Mouse (Mus musculus): ENCODE measurements at regions not wholly inside any gene's neighbourhood (a gene's known extent, or its start where the extent isn't known, plus 50 kb on each side); places are given as distances from the start of the nearest gene placed in this dataset.

DNA sequence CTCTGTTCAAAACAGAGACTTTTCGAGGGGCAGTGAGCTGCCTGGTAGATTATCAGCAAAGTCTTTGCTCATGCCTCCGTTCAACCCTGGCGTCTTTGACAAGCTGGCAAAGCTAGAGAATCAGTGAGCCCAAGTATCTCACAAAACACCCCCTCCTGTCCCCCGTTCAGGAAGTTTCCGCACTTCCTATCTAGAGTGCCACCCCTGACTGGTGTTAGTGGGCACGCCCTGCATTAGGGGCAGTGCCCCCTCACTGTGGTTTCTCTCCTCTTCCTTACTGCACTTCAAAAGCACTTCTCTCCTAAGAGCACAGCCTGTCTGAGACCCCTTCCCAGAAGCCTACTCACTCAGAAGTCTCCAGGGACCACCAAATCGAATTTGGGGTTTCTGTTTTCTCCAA, 497.0 kb downstream of the Ccdc171 start:
- WGBS, result 61% methylated on average over 7 of the region's 7 CpGs

DNA sequence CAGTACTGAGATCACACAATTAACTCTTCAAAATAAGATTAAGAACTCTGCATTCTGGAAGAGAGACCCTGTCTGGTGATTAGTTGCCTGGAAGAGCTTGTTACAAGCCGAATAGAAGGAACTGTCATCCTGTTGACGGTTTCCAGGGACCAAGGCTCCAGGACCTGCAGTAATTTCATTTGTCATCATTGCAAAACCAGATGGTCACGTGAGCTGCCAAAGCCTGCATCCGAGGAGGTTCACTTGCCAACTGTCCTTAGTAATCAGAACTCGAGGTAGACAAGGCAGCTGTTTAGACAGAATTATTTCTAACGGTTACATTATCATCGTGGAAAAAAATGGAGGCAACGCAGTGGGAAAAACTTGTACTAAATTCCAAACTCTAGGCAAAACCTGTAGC, 500.8 kb downstream of the Ccdc171 start:
- TF ChIP-seq CTCF (IDR thresholded peaks at IDR 0.05; ENCODE audit: insufficient read depth, low read length), result no peak
- no peak for TF ChIP-seq POLR2A (IDR thresholded peaks at IDR 0.05; ENCODE audit: borderline replicate concordance, extremely low read depth, low read depth, low read length)
- Histone ChIP-seq H3K4me3 (replicated peaks; ENCODE audit: extremely low read depth, low read depth, low read length) (no peak overlapping the region), H3K4me1 (ENCODE audit: control insufficient read depth, insufficient read depth, low read length) (no peaks in the 10 kb centered on the region)
- 60% methylated on average over 8 of the region's 8 CpGs for WGBS
- no peak for DNase-seq

More for the DNA sequence above, 497.0 kb downstream of the Ccdc171 start:
- Histone ChIP-seq H3K4me3 (replicated peaks; ENCODE audit: extremely low read depth, low read depth, low read length) (no peak overlapping the region), H3K4me1 (ENCODE audit: control insufficient read depth, insufficient read depth, low read length) (no peaks in the 10 kb centered on the region)
- DNase-seq, result no peak
- no peak for TF ChIP-seq CTCF (IDR thresholded peaks at IDR 0.05; ENCODE audit: insufficient read depth, low read length)
- TF ChIP-seq POLR2A (IDR thresholded peaks at IDR 0.05; ENCODE audit: borderline replicate concordance, extremely low read depth, low read depth, low read length), result no peak

DNA sequence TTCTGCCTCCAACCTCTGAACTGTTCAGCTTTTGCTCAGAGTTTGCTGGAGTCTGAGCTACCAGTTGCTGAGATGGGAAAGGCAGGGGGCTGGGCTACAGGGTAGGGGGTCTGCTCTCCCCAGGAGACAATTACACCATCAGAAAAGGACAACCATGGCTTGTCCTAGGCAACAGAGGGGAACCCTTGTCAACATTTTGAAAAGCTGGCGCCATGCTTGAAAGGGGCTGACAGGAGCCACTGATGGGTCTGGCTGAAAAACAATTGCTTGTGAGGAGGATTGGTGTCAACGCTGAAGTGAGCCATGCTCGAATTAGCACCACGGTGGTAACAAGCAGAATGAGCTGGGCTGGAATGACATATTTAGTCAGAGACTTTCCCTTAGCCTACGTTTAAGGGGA, 502.8 kb downstream of the Ccdc171 start:
- TF ChIP-seq POLR2A (IDR thresholded peaks at IDR 0.05; ENCODE audit: borderline replicate concordance, extremely low read depth, low read depth, low read length), result no peak
- no peak for TF ChIP-seq CTCF (IDR thresholded peaks at IDR 0.05; ENCODE audit: insufficient read depth, low read length)
- WGBS, result 45% methylated on average over 5 of the region's 5 CpGs
- DNase-seq, result no peak
- Histone ChIP-seq H3K4me3 (replicated peaks; ENCODE audit: extremely low read depth, low read depth, low read length) (no peak overlapping the region), H3K4me1 (ENCODE audit: control insufficient read depth, insufficient read depth, low read length) (no peaks in the 10 kb centered on the region)

DNA sequence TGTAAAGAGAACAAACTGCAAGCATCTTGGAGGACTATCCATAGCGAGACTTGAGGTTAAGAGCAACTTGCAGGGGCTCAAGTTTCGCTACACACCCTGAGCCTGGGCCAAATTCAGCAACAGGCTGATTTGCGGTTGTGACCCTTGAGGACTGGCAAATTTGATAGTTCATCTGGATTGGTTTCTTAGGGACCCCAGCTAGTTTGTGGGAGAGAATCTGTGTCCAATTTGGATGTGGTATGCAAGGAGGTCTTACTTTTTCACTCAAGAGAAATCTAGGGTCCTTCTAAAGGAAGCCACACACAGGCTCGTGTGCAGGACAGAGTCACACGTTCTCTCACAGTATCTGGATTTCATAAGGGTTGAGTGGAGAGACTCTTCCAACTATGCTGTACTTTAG, 505.6 kb downstream of the Ccdc171 start:
- 86% methylated on average over 5 of the region's 5 CpGs for WGBS
- TF ChIP-seq CTCF (IDR thresholded peaks at IDR 0.05; ENCODE audit: insufficient read depth, low read length), result no peak
- TF ChIP-seq POLR2A (IDR thresholded peaks at IDR 0.05; ENCODE audit: borderline replicate concordance, extremely low read depth, low read depth, low read length), result no peak

DNA sequence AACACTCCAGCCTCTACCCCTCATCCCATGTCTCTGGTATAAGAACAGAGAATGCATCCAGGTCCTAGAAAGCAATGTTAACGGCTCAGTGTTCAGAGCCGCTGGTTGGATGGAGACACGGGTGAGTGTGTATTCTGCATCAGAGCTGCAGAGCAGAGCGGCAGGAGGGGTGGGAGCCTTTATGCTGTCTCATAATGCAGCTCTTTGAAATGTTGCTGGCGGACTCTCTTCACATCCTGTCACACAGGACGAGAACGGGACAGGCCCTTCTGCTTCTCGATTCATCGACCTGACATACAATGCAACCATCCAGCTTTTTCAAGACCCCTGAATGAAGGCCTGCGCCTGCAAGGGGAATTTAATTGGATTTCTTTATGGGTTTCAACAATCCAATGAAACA, 507.2 kb downstream of the Ccdc171 start:
- DNase-seq, result no peak
- TF ChIP-seq POLR2A (IDR thresholded peaks at IDR 0.05; ENCODE audit: borderline replicate concordance, extremely low read depth, low read depth, low read length) (no peak), CTCF (IDR thresholded peaks at IDR 0.05; ENCODE audit: insufficient read depth, low read length) (no peak)
- WGBS, result 73% methylated on average over 10 of the region's 10 CpGs
- Histone ChIP-seq H3K4me3 (replicated peaks; ENCODE audit: extremely low read depth, low read depth, low read length) (no peak overlapping the region), H3K4me1 (ENCODE audit: control insufficient read depth, insufficient read depth, low read length) (no peaks in the 10 kb centered on the region)

More for the DNA sequence above, 505.6 kb downstream of the Ccdc171 start:
- DNase-seq, result no peak
- Histone ChIP-seq H3K4me3 (replicated peaks; ENCODE audit: extremely low read depth, low read depth, low read length) (no peak overlapping the region), H3K4me1 (ENCODE audit: control insufficient read depth, insufficient read depth, low read length) (no peaks in the 10 kb centered on the region)

DNA sequence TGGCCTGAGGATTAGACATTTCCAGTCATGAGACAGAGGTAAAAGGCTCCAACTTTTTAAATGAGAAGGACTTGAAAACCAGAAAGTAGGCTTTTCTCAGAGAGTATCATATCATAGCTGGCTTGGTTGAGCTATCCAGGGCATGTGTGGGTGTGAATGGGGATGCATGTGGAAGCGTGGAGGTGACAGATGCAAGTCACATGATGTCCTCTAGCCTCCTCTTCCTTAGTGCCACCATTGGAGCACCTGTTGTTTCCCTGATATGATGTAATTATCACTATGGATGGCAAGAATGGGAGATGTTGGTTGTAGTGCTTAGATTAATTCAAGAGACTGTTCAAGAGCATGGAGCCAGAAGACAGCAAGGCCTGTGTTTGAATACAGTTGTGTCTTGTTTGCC, 510.0 kb downstream of the Ccdc171 start:
- DNase-seq, result no peak
- TF ChIP-seq POLR2A (IDR thresholded peaks at IDR 0.05; ENCODE audit: borderline replicate concordance, extremely low read depth, low read depth, low read length) (no peak), CTCF (IDR thresholded peaks at IDR 0.05; ENCODE audit: insufficient read depth, low read length) (no peak)
- no peak overlapping the region for H3K4me3 ChIP-seq (replicated peaks; ENCODE audit: extremely low read depth, low read depth, low read length)
- WGBS, result 91% methylated on average over 1 of the region's 1 CpGs
- H3K4me1 ChIP-seq (ENCODE audit: control insufficient read depth, insufficient read depth, low read length), result no peaks in the 10 kb centered on the region

DNA sequence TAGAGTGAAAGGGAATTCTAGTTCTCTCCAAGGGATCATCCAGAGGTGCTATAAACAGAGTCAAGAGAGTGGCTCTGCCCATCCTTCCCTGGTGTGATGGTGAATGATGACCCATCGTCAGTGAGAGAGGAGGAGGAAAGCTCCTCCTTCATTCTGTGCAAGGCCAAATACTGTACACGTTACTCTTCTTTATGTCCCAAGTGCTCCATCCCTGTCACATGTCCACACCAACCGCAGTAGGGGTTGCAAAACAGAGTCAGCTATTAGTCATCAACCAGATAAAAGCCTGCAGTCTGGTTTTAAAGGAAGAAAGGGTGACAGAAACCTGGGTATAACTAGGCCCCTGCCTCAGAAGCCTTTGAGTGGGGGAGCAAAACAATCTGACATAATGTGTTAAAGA, 512.2 kb downstream of the Ccdc171 start:
- H3K4me1 ChIP-seq (ENCODE audit: control insufficient read depth, insufficient read depth, low read length), result no peaks in the 10 kb centered on the region
- TF ChIP-seq POLR2A (IDR thresholded peaks at IDR 0.05; ENCODE audit: borderline replicate concordance, extremely low read depth, low read depth, low read length) (no peak), CTCF (IDR thresholded peaks at IDR 0.05; ENCODE audit: insufficient read depth, low read length) (no peak)
- H3K4me3 ChIP-seq (replicated peaks; ENCODE audit: extremely low read depth, low read depth, low read length), result no peak overlapping the region
- no peak for DNase-seq
- WGBS, result 58% methylated on average over 3 of the region's 3 CpGs

DNA sequence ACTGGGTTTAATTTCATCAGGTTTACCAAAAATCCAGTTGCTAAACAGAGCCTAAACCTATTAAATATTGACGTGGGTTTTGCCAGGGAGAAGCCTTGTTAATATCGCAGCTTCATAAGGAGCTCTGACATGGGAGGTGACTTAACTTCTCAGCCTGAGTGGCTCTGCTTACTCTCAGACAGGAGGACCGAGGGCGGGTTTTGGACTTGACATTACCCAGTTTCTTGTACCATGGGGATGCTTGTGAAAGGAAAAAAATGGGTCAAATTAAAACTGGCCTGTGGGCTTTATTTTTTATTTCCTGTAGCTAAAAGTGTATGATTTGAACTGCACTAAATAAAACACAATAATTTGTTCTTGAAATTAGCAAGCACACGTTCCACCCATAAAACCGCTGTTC, 524.9 kb downstream of the Ccdc171 start:
- no peak for DNase-seq
- H3K4me3 ChIP-seq (replicated peaks; ENCODE audit: extremely low read depth, low read depth, low read length), result no peak overlapping the region
- H3K4me1 ChIP-seq (ENCODE audit: control insufficient read depth, insufficient read depth, low read length), result no peaks in the 10 kb centered on the region
- no peak for TF ChIP-seq POLR2A (IDR thresholded peaks at IDR 0.05; ENCODE audit: borderline replicate concordance, extremely low read depth, low read depth, low read length)
- TF ChIP-seq CTCF (IDR thresholded peaks at IDR 0.05; ENCODE audit: insufficient read depth, low read length), result no peak
- WGBS, result 85% methylated on average over 6 of the region's 6 CpGs

DNA sequence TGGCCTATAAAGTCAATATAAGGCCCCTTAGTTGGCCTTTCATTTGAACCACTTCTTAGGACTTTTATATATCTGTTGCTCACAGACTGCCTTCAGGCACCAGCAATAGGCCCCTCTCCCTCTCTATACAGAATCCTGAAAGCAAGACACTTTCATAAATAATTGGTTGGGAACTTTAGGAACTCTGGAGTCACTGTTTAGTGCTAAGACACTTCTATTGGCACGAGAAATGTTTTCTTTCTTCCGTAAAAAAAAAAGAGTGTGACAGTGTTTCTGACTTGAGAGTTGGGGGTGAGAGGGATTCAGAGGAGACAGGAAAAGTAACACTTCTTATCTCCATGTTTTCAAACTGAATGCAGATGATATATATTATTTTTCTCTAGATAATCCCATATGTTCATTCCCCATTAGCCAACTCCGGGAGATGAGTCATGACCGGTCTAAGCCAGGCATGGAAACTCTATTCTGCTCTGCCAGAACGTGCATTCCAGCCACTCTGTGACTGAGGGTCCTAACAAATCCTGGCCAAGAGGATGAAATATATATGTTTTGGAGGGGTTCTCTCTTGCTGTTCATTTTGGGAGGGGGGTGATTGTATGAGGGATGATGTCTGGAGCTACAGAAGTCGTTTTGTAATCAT, 531.6 kb downstream of the Ccdc171 start:
- no peak for DNase-seq
- Histone ChIP-seq H3K4me1 (ENCODE audit: control insufficient read depth, insufficient read depth, low read length) (no peaks in the 10 kb centered on the region), H3K4me3 (replicated peaks; ENCODE audit: extremely low read depth, low read depth, low read length) (no peak overlapping the region)
- TF ChIP-seq CTCF (IDR thresholded peaks at IDR 0.05; ENCODE audit: insufficient read depth, low read length), result no peak
- no peak for TF ChIP-seq POLR2A (IDR thresholded peaks at IDR 0.05; ENCODE audit: borderline replicate concordance, extremely low read depth, low read depth, low read length)
- WGBS, result 62% methylated on average over 6 of the region's 6 CpGs

DNA sequence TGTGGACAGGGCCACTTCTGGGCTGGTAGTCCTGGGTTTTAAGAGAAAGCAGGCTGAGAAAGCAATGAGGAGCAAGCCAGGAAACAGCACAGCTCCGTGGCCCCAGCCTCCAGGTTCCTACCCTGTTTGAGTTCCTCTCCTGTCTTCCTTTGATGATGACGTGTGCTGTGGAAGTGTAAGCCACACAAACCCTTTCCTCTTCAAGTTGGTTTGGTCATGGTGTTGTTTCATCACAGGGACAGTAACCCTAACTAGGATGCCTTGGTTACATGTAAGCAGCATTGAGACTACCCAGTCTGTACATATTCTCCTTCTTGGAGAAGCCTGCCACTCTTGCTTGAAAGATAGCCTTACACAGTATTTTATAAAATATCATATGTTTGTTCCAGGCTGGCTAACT, 534.8 kb downstream of the Ccdc171 start:
- no peak for DNase-seq
- H3K4me3 ChIP-seq (replicated peaks; ENCODE audit: extremely low read depth, low read depth, low read length), result no peak overlapping the region
- no peak for TF ChIP-seq POLR2A (IDR thresholded peaks at IDR 0.05; ENCODE audit: borderline replicate concordance, extremely low read depth, low read depth, low read length)
- no peak for TF ChIP-seq CTCF (IDR thresholded peaks at IDR 0.05; ENCODE audit: insufficient read depth, low read length)
- 47% methylated on average over 2 of the region's 2 CpGs for WGBS
- no peaks in the 10 kb centered on the region for H3K4me1 ChIP-seq (ENCODE audit: control insufficient read depth, insufficient read depth, low read length)
